Mouse (Mus musculus) heart, embryonic 16.5 days (tissue): ENCODE data around the gene L3mbtl1. TPM values are rescaled to one million over a fixed set of nuclear protein-coding genes. Genes with fewer than 3 reads are reported as not detected.

ENCODE experiments used
- ATAC-seq: fragments of 200-750 bp; cut with Nextera tagmentation; replicated peaks from 2 replicates; pipeline ENCODE4 v1.8.0; 2017; ENCODE audit warnings: moderate number of reproducible peaks; ENCODE audit not compliant: insufficient read depth, low FRiP score; ENCODE audit errors: extremely low read depth
- H3K27ac ChIP-seq: fragments of 300-500 bp; sonication (generic); 2 replicates; pipeline ENCODE4 v1.5.1; 2014; ENCODE audit warnings: mild to moderate bottlenecking, low read length, control low read depth, moderate library complexity
- H3K27me3 ChIP-seq: fragments of 300-500 bp; sonication (generic); 2 replicates; pipeline ENCODE4 v1.6.1; 2014; ENCODE audit warnings: low read length, mixed read lengths; ENCODE audit not compliant: control insufficient read depth, insufficient read depth
- H3K36me3 ChIP-seq: fragments of 300-500 bp; sonication (generic); 2 replicates; pipeline ENCODE4 v1.6.1; 2014; ENCODE audit not compliant: control insufficient read depth, insufficient read depth
- H3K4me1 ChIP-seq: fragments of 300-500 bp; sonication (generic); 2 replicates; pipeline ENCODE4 v1.6.1; 2014; ENCODE audit warnings: low read length, mixed read lengths; ENCODE audit not compliant: control insufficient read depth, insufficient read depth
- H3K4me2 ChIP-seq: fragments of 300-500 bp; sonication (generic); 2 replicates; pipeline ENCODE4 v1.6.1; 2014; ENCODE audit warnings: low read depth, mild to moderate bottlenecking, control low read depth, low read length
- H3K4me3 ChIP-seq: fragments of 300-500 bp; sonication (generic); 2 replicates; pipeline ENCODE4 v1.5.1; 2014; ENCODE audit warnings: mild to moderate bottlenecking, control low read depth, low read length
- H3K9ac ChIP-seq: fragments of 300-500 bp; sonication (generic); 2 replicates; pipeline ENCODE4 v1.6.1; 2014; ENCODE audit warnings: low read length, control low read depth
- H3K9me3 ChIP-seq: fragments of 300-500 bp; sonication (generic); replicated peaks from 2 replicates; pipeline ENCODE4 v1.6.1; 2016; ENCODE audit warnings: low read length; ENCODE audit not compliant: control insufficient read depth
- WGBS: fragments of 180-500 bp; shearing (Covaris S2); extraction: QIAGEN DNeasy Blood & Tissue Kit; methylation state at CpG from one replicate; pipeline ENCODE4 v1.1.7; 2014; 5-methylcytosine and 5-hydroxymethylcytosine counted together
- polyA plus RNA-seq: library from polyadenylated mRNA; unstranded; fragments of >200 nt; fragmentation: Nextera tagmentation; extraction: Ambion mirVana; gene quantifications from 2 replicates; pipeline ENCODE4 v1.2.1, GENCODE M21; 2015

The L3mbtl1 gene
- polyA plus RNA-seq, 1 experiment from 2014 or later: 0.04 TPM

DNA sequence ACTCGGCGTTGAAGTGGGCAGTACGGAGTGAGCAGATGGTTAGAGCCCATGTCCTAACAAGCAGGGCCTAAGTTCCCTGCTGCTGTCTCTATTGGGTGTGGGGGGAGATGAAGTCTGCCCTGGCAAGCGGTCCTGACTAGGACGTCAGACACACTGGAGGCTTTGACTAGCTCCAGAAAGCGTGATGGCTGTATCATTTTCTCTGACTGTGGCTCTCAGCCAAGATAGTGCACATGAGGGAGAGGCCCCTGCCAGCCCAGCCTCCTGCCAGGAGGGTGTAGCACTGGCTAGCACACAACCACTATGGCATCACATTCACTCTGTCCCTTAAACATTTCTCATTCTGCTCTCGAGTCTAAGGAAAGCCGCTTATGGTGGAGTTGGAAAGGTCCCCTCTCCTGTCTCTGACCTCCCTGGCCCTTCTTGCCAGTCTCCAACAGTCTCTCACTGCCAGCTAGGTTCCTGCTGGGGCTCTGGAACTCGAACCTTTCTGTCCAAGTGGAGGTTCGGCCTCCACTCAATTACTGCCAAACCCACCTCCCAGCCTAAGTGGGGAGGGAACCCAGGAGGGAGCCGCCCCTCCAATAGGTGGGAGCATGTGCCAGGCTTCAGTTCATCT lies 32.0 kb downstream of the L3mbtl1 start:
- no peak overlapping the region for H3K9ac ChIP-seq
- peak; percentile 70; the same call in 1 of the 2 replicates for ATAC-seq
- 58% methylated on average over 11 of the region's 11 CpGs for WGBS
- H3K4me1 ChIP-seq: peaks cover 13% of the 10 kb centered on the region
- no peaks in the 10 kb centered on the region for H3K36me3 ChIP-seq
- no peak overlapping the region for H3K4me2 ChIP-seq
- no peak overlapping the region for H3K4me3 ChIP-seq
- no peak overlapping the region for H3K27ac ChIP-seq
- H3K9me3 ChIP-seq: no peaks in the 10 kb centered on the region
- no peaks in the 10 kb centered on the region for H3K27me3 ChIP-seq

DNA sequence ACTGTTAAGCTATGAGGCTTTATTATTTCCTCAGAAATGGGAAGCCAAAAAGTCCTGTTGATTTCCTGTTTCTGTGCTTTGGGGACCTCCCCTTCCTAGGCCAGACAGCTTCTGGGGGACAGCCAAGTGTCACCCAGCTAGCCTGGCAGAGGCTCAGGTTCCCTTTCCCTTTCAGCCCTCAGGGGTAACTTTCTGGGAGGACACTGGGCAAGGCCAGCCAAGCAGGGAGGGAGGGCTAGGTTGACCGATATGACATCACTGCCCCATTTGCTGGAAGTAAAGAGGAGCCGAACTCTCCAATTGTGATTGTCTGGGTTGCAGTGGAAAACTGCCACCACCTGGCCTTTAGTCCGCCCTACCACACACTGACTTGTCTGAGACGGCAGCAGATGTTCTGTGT lies 32.7 kb downstream of the L3mbtl1 start:
- no peaks in the 10 kb centered on the region for H3K27me3 ChIP-seq

DNA sequence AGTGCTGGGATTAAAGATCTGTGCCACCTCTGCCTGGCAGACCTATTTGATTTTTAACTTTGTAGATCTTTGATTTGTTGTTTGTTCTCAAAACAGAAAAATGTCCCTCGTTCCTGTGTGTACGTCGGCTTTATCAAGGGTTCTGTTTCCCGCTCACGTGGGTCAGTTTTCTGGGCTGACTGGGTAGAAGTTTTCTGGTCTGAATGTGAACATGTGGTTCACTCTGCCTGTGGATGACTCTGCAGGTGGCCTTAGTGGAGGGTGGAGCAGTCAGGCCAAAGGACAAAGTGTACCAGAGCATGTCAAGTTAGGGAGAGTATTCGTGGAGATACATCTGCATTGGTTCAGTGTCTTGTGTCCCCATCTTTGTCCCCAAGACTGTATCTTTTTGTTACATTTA lies 41.1 kb downstream of the L3mbtl1 start:
- Histone ChIP-seq H3K4me1 (peaks cover 3% of the 10 kb centered on the region; the same call in 1 of the 2 replicates), H3K9me3 (no peaks in the 10 kb centered on the region), H3K4me2 (no peak overlapping the region), H3K27ac (no peak overlapping the region), H3K27me3 (no peaks in the 10 kb centered on the region), H3K9ac (no peak overlapping the region), H3K36me3 (no peaks in the 10 kb centered on the region), H3K4me3 (no peak overlapping the region)
- WGBS: 76% methylated on average over 6 of the region's 6 CpGs
- no peak for ATAC-seq

More for the DNA sequence above, 32.7 kb downstream of the L3mbtl1 start:
- Histone ChIP-seq H3K4me3 (no peak overlapping the region), H3K9ac (no peak overlapping the region), H3K36me3 (no peaks in the 10 kb centered on the region), H3K9me3 (no peaks in the 10 kb centered on the region), H3K4me2 (no peak overlapping the region), H3K4me1 (peaks cover 13% of the 10 kb centered on the region), H3K27ac (no peak overlapping the region)
- ATAC-seq: no peak
- 61% methylated on average over 4 of the region's 4 CpGs for WGBS

DNA sequence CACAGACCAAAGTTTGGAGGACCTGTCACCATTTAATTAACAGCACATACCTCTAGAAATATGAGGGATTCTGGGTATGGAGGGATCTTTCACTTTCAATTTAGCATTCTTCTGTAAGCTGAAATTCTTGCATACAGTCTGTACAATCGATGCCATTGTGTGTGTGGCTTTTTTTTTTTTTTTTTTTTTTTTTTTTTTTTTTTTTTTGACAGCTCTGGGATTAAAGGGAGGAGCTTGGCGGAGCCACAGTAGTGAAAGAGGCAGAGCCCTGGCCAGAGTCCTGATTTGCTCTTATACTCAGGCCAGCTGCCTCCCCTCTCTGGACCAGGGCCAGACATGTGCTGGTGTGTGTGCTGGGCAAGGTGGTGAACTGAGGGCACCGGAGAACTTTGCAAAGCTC lies 42.7 kb downstream of the L3mbtl1 start:
- Histone ChIP-seq H3K4me2 (no peak overlapping the region), H3K36me3 (no peaks in the 10 kb centered on the region), H3K9ac (no peak overlapping the region), H3K4me3 (no peak overlapping the region), H3K27me3 (no peaks in the 10 kb centered on the region), H3K27ac (no peak overlapping the region), H3K4me1 (peaks cover 3% of the 10 kb centered on the region; the same call in 1 of the 2 replicates), H3K9me3 (no peaks in the 10 kb centered on the region)
- 31% methylated on average over 3 of the region's 3 CpGs for WGBS
- ATAC-seq: peak; percentile 80

DNA sequence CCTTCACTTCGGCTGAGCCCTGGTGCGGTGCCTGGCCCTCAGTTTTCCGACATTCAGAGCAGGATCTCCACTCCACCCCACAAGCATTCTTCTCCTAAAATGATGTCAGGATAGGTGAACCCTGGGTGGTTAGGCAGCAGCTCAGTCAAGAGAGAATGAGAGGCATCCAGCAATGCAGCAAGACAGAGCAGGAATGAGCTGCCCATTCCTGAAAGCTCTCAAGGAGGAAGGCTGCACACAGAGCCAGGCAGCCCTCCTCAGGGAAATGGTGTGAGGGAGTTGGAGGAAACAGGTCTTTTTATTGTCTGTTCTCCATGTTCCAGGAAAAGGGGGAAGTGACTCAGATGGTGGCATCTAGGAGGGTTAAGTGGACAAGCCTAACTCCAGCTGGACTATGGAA lies 43.5 kb downstream of the L3mbtl1 start:
- Histone ChIP-seq H3K4me3 (no peak overlapping the region), H3K9me3 (no peaks in the 10 kb centered on the region), H3K27me3 (no peaks in the 10 kb centered on the region), H3K36me3 (no peaks in the 10 kb centered on the region), H3K4me1 (peaks cover 3% of the 10 kb centered on the region; the same call in 1 of the 2 replicates), H3K27ac (no peak overlapping the region), H3K4me2 (no peak overlapping the region), H3K9ac (no peak overlapping the region)
- 80% methylated on average over 3 of the region's 3 CpGs for WGBS
- no peak for ATAC-seq

DNA sequence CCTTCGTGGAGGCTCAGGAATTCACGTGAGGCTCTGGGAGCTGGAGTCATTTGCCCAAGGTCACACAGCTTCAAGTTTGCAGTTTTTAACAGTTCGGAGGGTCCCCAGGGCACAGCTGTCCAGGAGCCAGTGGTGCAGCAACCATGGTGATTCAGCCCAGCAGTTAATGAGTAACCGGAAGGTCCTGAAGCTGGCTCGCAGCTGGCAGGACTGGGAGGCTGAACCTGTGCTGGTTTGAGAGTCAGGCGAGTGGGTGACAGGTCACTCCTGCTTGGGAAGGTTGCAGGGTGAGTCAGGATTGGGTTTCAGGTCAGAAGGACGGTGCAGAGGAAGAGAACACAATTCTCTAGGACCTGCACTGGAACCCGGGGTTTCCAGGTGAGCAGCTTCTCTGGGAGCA lies 43.9 kb downstream of the L3mbtl1 start, which contains the start of gene Sgk2:
Gene Sgk2 (plus strand): TSS at position 113 of the 400 bp plus-strand sequence.
- no peak within 1 kb of the TSS for H3K27ac ChIP-seq
- no peak within 1 kb of the TSS for H3K4me3 ChIP-seq
- H3K9me3 ChIP-seq: no peaks in the 10 kb centered on the region
- ATAC-seq: no peak
- no peaks in the 10 kb centered on the region for H3K27me3 ChIP-seq
- WGBS: 44% methylated on average over 8 of the region's 8 CpGs
- H3K4me2 ChIP-seq: no peak within 1 kb of the TSS
- H3K9ac ChIP-seq: no peak within 1 kb of the TSS
- peaks cover 3% of the 10 kb centered on the region; the same call in 1 of the 2 replicates for H3K4me1 ChIP-seq
- no peaks in the 10 kb centered on the region for H3K36me3 ChIP-seq

DNA sequence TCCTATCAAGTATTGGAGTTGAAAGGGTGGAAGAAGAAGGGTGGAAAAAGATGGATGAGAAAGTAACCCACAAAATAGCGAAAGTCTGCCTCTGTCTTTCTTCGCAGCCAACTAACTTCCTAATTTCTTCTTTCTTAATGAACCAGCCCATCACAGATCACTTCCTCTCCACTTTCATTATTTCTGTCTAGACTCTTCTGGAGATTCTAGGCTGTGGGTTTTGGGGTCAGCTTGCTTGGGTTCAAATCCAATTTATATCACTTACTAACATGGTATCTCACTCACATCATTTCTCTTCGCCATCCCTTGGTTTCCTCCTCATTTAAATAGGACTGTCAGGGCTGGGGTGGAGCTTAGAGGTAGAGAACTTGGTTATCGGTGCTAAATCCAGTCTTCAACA lies 45.0 kb downstream of the L3mbtl1 start:
- ATAC-seq: no peak
- WGBS: 73% methylated on average over 4 of the region's 4 CpGs

DNA sequence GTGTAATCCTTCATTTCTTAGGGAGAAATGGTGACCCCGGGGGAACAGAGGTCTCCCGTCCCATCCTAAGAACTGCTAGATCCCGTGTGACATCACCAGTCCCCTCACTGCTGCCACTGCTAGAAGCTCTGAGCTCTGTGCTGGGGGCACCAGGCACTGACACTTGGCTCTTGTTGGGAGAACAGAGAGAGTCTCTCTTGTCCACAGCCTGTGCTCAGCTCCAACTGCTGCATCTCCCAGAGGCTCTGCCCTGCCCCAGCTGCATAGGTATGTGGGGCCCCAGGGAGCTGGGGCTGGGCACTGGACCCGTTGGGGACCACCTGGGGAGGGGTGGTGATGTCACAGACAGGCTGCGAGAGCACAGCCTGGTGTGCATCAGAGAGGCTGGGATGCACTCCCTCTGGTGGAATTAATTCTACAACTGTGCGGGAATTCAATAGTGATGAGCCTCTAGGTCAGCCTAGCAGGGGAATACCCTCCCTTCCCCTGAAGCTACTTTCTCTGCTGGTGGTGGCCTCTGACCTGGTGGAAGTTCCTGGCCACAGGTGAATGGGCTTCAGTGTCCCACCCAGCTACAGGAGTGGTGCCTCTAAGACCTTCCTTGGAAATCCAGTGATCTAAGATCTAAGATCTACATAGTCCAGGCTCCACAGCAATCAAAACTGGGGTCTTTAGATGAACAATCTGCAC lies 48.3 kb downstream of the L3mbtl1 start:
- no peaks in the 10 kb centered on the region for H3K36me3 ChIP-seq
- no peaks in the 10 kb centered on the region for H3K4me1 ChIP-seq
- no peaks in the 10 kb centered on the region for H3K9me3 ChIP-seq
- no peak for ATAC-seq
- H3K4me2 ChIP-seq: no peak overlapping the region
- no peaks in the 10 kb centered on the region for H3K27me3 ChIP-seq
- no peak overlapping the region for H3K27ac ChIP-seq
- H3K4me3 ChIP-seq: no peak overlapping the region
- 30% methylated on average over 6 of the region's 6 CpGs for WGBS
- H3K9ac ChIP-seq: no peak overlapping the region

More for the DNA sequence above, 45.0 kb downstream of the L3mbtl1 start:
- no peak overlapping the region for H3K4me2 ChIP-seq
- no peak overlapping the region for H3K27ac ChIP-seq
- H3K9ac ChIP-seq: no peak overlapping the region
- peaks cover 3% of the 10 kb centered on the region; the same call in 1 of the 2 replicates for H3K4me1 ChIP-seq
- no peaks in the 10 kb centered on the region for H3K36me3 ChIP-seq
- no peaks in the 10 kb centered on the region for H3K27me3 ChIP-seq
- no peak overlapping the region for H3K4me3 ChIP-seq
- H3K9me3 ChIP-seq: no peaks in the 10 kb centered on the region

DNA sequence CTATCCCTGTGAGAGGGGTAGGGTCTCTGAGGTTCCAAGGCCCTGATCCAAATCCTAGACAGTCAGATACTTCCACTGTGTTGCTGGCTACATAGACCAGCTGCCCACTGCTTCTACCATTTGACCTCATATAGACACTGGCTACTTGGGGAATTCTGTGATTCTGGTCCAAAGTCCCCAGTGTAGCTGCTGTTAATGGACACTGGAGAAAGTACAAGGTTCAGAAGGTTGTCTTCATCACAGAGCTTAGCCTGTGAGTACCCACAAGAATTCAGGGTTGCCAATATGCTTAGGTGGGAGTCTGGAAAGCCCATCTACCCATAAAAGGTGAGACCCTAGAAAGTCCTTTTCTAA lies 48.8 kb downstream of the L3mbtl1 start:
- no peaks in the 10 kb centered on the region for H3K4me1 ChIP-seq
- H3K36me3 ChIP-seq: no peaks in the 10 kb centered on the region
- H3K4me3 ChIP-seq: no peak overlapping the region
- no peaks in the 10 kb centered on the region for H3K27me3 ChIP-seq
- H3K4me2 ChIP-seq: no peak overlapping the region
- no peak overlapping the region for H3K27ac ChIP-seq
- no peak for ATAC-seq
- H3K9me3 ChIP-seq: no peaks in the 10 kb centered on the region
- H3K9ac ChIP-seq: no peak overlapping the region
